Mouse (Mus musculus) lung, postnatal 36 days (tissue): ENCODE measurements around the gene Prr12.
A peak's percentile ranks its signal among the peaks of the same experiment; 100 is the strongest.
"Not testable (repeated sequence)": the region's sequence is repeated elsewhere in the genome, so short reads cannot be mapped to it uniquely, and the experiment has no call there.

Source experiments
- DNase-seq: peaks from one replicate; pipeline ENCODE4 v3.0.0; 2022; ENCODE audit warnings: mixed read lengths

The Prr12 gene

DNA sequence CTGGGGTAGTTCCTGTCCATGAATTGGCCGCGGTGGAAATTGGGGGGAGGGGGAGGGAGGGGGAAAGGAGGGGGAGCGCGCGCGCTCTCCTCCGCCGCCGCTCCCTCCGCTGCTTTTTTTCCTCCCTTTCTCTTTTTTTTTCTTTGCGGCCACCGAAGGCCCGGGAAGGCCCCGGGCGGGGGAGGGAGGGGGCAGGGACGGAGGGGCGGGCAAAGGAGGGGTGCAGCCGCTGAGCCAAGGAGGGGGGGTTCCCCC, at the start of gene Prr12:
Gene Prr12, minus strand, starts transcription at position 20 of the 255 bp plus-strand sequence.
- DNase-seq = no peak

DNA sequence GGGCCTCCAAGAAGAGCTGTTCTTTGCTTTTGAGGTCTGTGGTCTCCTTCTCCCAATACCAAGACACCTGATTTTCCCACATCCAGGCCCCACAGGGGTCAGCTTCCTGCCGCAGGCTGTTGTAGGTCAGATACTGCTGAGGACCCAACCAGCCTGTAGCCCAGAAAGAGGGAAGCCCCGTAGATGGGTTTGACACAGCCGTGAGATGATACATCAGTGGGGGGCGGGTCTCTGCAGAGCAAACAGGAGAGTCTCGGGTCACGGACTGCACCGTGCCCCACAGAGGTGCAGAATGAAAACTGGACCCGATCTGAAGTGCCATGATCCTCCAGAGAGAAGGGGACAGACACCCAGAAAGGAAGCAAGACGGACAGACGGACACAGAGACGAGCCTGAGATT, 49.8 kb upstream of the Prr12 start:
- no peak for DNase-seq

DNA sequence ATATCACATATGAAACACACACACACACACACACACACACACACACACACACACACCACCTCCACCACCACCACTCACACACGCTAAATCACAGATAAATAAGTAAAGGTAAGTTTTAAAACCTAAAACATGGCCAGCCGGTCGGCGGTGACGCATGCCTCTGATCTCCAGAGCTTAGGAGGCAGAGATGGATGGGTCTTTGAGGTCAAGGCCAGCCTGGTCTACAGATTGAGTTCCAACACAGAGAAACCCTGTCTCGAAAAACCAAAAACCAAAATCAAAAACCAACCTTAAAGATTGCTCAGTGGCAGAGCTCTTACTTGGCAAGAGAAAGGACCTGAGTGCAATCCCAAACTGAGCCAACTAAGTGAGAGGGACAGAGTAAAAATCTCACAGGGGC, 47.4 kb upstream of the Prr12 start:
- DNase-seq = no peak

DNA sequence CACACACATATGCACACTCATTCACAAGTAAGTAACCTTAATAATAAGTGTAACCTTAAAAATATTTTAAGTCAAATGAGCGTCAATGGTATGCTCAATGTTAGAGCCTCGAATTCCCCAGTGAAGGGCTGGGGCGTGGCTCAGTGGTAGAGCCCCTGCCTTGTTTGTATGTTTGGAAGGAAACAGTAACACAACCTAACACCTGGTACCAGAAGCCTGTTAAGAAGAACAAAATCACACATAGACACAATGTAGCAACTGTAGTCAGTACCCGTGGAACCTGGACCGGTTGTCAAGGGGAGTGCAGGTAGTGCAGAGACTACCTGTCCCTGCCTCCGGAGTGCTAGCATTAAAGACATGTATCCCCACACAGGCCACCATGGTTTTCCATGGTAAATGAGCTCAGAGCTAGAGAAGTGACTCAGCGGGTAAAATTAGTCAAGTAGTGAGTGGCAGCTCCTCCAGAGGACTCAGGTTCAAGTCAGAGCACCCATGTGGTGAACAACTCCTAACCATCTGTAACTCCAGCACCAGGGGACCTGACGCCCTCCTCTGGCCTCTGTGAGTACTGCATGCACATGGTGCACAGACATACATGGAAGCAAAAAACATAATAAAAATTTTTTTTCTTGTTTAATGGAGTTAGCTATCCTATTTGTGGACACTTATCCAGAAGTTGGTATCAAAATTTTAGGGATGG, 46.0 kb upstream of the Prr12 start:
- DNase-seq = no peak

DNA sequence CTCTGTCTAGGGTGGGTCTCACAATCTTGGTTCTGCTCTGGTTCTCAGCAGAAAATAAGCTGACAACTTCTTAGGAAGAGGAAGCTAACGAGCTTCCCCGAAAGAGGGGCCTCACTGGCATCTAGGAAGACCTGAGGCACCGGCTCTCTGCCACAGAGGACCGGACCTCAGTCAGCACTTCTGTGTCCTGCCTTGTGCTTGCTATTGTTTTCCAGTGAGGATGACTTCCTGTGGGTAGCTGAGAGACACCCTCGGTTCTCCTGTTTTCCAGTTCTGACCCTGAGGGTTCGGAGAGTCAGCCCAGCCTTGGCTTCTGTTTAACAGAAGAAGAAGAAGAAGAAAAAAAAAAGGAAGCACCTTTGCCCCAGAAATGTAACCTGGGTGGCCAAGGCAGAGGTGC, 44.8 kb upstream of the Prr12 start:
- DNase-seq = no peak

DNA sequence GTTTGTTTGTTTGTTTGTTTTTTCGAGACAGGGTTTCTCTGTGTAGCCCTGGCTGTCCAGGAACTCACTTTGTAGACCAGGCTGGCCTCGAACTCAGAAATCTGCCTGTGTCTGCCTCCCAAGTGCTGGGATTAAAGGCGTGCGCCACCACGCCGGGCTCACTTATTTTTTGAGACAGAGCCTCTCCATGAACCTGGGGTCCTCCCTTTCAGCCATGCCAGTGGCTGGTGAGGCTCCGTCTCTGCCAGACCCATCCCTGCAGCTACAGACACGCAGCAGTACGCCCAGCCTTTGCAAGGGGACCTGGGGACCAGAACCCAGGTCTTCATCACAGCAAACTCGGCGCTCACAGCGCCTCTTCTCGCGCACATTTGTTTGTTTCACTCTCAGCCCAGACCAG, 43.3 kb upstream of the Prr12 start:
- not testable (repeated sequence) for DNase-seq

DNA sequence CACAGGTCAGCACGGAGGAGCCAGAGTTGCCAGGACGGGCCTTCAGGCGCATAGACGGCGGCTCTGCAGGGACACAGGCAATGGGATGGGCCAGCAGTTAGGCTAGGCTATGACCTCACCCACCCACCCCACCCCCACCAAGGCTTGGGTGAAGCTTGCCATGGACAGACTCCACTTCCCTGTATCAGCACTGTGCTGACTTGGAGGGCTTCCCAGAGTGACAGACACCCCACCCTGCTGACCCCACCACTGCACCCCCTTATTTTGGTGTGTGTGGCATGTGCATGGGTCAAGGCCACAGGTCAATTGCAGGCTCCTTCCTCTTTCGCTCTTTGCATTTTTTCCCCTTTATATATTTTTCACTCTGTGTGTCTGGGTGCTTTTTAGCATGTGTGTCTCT, 42.7 kb upstream of the Prr12 start:
- DNase-seq = no peak

DNA sequence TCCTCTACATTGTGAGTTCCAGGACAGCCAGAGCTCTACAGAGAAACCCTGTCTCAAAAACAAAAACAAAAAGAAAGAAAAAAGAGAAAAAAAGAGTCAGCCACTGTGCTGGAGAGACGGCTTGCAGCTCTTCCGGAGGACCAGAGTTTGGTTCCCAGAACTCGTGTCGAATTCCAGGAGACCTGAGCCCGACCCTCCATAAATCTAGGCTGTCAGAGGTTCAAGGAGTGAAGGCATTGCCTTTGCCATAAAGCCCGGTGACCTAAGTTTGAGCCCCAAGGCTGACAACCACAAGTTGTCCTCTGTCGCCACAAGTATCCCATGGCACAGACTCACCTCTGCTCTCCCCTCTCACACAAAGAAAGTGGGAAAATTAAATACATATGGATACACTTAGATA, 41.4 kb upstream of the Prr12 start:
- no peak for DNase-seq

DNA sequence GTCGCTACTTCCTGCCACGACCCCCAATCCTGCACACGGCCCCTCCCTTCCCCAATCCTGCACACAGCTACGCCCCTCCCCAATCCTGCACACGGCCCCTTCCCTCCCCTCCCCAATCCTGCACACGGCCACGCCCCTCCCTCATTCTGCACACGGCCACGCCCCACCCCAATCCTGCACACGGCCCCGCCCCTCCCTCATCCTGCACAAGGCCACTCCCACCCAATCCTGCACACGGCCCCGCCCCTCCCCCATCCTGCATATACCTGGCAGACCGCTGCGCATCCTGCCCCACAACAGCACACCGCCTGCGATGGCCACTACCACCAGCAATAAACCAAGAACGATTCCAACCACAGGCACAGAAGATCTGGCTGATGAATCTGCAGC, 40.8 kb upstream of the Prr12 start:
- DNase-seq = no peak

DNA sequence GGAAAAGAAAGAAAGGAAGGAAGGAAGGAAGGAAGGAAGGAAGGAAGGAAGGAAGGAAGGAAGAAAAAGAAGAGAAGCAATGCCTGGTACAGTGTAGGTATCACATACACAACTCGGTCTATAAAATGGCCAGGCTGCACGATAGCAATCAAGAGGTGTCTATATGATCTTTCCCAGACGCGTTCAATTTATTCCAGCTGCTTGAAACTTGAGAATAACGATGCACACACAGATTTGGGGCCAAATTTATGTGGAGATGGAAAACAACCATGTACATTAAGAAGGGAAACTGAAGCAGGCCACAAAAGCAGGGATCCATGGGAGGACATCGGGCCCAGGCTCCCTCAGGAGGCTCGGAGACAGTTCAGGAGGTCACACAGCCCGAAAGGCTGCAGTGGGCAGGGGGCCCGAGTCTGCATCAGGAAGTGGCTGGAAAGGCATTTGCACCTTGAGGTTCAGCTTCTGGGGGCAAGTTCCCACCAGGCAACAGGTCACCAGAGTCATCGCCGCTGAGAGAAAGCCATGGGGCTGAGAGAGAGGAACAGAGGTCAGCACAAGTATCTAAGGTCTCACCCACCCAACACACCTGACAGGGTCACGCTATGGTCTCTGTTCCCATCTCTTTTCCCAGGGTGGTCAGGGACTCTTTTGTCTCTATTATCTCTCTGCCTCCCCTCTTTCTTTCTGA, 40.3 kb upstream of the Prr12 start:
- DNase-seq = no peak

DNA sequence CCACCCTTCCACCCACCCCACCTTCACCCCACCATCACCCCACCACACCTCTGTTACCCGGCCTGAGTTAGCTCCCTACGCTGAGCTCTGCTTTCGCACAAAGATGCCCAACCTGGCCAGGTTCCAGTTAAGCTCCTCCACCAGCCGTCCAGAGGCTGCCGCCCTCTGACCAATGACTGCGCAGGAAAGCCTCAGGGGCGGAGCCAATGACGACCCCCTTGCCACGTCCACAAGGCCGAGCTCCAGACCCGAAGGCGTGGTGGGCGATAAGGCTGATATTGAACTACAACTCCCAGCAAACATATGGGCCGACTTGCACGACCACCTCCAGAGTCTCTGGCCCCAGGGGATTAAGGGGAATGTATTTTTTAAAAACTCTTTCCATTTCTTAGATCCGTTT, 39.4 kb upstream of the Prr12 start, which contains the start of gene Rcn3:
Gene Rcn3, minus strand, starts transcription at position 174 of the 400 bp plus-strand sequence.
- DNase-seq = peak; percentile 76

DNA sequence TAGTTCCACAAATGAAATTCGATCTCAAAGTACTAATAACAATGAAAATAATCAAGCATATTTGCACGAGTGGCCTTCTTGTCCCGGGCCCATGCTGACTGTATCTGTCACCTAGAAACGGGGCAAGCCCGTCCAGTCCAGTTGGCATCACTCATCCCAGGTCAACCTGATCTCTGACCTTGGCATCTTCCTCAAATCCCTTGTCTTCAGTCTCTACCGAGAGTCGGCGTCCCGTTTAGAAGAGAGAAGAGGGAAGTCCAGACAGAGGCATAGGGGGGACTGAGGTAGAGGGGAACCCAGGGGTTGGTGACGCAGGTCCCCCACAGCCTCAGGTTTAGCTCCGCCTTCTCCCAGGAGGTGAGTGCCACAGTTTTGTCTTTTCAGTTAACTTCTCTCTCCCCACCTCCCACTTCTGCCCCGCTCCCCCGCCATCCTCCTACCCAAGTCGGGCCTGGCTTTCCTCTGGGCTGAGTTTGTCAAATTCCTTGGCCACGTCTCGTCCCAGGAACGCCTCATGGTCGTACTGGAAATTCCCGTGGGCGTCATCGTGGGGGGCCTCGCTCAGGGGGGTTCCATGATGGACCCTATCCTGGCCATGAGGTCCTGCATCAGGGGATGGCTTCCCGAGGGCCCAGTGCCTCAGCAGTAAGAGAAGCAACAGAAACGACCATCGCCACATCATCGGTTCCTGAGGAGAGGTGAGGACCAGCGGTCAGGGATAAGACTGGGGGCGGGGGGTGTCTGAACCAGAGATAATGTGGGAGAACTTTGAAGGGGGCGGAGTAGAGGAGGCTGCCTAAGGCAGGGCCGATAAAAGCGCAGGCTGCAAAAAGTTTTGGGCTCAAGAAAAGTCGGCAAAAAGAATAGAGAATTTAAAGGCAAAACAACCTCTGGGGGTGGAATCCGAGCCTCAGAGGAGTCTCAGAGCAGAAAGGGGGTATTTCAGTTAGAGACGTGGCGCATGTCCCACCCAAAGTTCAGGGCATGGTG, 38.6 kb upstream of the Prr12 start:
- no peak for DNase-seq

DNA sequence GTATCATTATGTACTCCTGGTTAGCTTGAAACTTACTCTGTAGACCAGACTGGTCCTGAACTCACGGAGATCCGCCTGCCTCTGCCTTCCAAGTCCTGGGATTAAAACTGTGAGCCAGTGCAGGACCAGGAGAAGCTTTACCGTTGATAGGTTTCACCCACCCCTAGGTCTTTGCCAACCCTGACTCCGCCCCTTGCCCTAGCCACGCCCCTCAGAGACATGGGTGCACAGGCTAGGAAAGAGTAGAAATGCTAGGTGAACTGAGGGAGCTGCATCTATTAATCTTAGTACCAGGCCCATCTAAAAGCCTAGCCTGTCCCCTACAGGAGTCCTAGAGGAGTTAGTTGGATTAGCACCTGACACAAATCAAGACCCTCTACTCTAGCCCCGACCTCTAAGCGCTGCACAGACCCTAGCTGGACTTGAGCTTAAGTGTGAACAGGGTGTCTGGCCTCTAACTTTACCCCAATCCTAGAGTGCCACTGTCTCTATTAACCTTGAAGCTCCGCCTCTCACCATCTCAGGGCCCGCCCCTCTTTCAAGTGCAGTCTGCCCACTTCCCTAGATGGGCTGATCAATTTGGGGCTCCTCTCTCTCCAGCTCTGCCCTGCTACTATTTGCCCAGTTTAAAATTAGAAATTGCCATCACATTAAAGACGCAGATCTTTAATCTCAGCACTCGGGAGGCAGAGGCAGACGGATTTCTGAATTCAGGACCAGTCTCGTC, 37.7 kb upstream of the Prr12 start:
- DNase-seq = no peak

DNA sequence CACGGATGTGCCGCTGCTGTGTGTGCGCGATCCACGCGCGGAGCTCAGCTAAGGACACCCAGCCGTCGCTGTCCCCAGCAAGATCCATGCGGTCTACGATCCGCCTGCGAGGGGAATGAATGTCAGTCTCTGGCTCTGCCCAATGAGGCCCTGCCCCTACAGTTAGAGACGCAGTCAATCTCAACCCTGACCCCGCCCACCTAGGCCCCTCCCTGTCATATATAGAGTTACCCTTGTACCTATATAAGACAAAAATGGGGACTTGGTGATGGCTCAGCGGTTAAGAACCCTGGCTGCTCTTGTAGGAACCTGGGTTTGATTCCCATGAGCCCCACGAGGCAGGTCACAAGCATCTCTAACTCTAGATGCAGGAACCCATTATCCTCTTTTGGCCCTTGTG, 35.9 kb upstream of the Prr12 start:
- no peak for DNase-seq

DNA sequence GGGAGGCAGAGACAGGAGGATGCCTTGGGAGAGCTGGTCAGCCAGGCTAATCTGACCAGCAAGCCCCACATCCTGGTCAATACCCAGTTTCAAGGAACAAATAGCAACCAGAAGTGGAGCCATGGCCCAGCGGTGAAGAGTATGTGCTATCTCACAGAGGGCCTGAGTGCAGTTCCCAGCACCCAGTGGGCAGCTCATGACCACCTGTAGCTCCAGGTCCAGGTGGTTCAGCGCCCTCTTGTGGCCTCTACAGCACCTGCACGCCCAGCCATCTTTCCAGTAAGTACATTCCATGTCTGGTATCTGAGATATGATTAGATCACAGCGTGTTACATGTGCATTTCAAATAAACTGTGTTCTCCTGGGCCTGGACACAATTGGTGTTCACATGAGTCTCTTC, 33.4 kb upstream of the Prr12 start:
- DNase-seq = no peak

DNA sequence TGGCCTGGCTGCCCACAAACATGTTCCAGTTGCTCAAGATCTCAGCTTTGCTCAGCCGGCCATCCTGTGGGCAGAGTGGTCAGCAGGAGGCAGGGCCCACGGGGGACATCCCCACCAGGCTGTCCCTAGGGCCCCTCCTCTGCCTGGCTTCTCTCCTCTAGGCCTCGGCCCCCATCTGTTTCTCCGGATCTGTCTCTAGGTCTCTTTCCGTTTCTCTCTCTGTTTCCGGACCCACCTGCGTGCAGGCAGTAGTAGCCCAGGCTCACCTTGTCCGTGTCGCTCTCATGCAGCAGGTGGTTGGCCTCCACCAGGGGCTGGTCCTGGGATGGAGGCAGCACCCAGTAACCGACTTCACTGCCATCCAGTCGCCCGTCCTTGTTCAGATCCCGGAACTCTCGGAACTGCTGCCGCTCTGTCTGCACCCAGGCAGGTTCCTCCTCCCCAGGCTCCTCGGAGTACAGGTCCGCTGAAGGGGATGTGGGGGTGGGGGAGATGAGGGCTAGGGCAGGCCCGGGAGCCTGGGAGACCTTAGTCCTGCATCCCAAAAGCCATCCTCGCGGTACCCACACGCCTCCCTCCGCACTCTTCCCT, 30.7 kb upstream of the Prr12 start:
- DNase-seq = no peak

DNA sequence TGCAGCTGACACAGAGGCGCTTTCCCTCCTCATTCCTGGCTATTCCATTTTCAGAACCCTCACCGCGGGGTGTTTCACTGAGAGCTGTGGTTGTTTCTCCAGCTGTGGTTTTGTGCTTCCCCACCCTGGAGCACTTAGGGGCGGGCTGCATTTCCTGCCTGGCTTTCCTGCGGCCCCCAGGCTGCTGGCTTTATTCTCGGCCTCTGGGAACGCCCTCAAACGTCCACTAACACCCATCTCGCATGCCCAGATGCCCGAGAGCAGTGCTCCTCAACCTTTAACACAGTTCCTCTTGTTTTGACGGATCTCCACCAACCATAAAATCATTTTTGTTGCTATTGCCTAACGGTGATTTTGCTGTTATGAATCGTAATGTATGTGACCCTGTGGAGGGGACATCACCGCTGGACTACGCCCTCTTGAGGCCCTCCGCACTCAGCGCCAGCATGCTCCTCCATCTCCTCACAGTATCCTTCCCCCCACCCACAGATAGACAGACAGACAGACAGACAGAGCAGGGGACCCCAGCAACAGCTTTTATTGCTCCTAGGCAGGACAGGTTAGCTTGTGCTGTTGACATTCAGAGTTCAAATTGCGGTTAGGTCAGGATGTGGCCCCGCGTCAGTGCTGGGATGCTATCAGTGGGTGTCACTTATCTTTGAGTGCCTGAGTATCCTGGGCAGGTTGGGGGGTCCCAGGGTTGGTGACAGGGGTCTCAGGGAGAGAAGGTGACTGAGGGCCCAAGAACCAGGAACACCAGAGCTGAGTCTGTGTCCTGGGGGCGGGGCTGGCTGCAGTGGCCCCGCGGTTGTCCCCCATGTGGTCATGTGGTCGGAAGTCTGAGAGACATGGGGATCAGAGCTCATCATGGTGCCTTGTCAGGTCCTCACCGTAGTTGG, 30.0 kb upstream of the Prr12 start:
- peak; percentile 76 for DNase-seq

DNA sequence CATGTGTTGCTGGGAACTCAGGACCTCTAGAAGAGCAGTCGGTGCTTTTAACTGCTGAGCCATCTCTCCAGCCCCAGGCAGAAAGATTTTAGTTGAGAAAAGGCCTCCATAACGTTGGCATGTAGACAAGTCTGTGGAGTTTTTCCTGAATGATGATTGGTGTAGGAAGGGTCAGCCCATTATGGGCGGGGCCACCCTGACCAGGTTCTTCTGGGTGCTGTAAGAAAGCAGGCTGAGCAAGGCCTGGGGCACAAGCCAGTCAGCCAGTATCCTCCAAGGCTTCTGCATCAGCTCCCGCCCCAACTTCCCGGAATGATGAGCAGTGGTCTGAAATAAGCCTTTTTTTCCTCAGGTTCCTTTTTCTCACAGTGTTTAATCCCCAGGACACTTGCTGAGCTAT, 28.3 kb upstream of the Prr12 start:
- DNase-seq = no peak

DNA sequence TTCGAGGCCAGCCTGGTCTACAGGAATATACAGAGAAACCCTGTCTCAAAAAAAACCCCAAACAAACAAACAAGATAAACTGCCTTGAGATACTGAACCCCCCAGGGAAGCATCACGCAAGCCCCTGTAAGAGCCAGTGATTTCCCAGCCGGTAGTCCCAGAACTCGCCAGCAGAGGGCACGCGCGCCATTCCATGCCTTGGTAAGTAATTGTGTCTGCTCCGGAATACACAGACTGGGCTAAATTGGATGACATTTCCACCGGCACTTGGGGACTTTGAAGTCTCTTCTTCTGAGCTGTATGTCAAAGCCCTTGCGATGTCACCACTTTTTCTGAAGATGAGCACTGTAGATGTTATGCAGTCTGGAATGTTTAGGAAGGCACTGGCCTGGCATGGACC, 27.2 kb upstream of the Prr12 start:
- peak; percentile 97 for DNase-seq

DNA sequence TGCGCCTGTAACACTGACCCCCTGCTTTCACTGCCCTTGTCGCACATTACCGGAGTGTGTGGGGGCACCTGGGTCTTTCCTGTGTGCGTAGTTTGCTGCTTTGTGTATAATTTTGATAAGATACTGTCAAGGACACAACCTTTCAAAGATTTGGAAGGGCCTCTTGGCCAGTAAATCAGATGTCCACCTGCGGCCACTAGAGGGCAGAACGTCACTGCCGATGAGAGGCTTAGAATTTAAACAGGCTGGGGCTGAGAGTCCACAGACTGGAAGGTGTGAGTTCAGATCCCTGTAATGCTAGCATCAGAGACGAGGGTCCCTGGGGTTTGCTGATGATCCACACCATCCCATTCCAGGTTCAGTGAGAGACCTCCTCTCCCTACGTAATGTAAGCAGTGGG, 25.8 kb upstream of the Prr12 start:
- peak; percentile 88 for DNase-seq

DNA sequence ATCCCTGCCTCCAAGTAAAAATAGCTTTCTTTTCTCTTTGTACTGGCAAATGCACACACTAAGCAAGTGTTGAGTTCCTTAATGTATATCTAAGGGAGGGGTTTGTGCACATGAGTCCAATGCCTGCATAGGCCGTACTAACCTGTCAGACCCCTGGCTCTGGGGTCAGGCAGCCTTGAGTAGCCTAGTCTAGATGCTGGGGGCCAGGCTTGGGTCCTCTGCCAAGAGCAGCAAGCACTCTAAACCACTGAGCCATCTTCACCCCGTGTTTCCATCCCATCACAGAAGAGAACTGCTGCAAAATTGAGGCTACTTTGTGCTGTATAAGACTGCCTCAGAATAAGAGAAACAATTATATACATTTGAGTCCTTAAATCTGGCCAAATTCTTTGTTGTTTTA, 25.1 kb upstream of the Prr12 start:
- DNase-seq = no peak

DNA sequence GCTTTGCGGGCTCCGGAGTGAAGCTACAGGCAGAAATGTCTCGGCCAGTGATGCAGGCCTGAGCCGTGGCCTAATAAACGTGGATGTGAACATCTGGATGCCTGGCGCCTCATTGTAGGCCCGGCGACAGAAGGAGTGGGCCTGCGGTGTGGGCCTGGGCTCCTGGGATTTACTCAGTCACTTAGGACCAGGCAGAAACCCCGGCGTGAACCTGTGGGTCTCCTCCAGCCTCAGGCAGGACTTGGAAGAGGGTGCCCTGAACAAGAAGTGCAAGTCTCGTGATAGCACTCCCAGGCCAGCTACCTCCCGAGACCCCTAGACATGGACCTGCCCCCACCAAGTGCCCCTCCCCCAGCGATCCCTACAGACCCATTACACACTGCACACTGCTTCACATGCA, 24.6 kb upstream of the Prr12 start:
- DNase-seq = no peak
